Mouse (Mus musculus) stomach, embryonic 16.5 days (tissue): ENCODE measurements around the gene Irgc1. TPM values are rescaled to one million over a fixed set of nuclear protein-coding genes. Genes with fewer than 3 reads are reported as not detected.
A peak's percentile ranks its signal among the peaks of the same experiment; 100 is the strongest.

ENCODE experiments used
- ATAC-seq: fragments of 200-750 bp; cut with Nextera tagmentation; 2 replicates; pipeline ENCODE4 v1.8.0; 2017; ENCODE audit warnings: moderate number of reproducible peaks, moderate TSS enrichment; ENCODE audit not compliant: insufficient read depth, low FRiP score
- H3K27ac ChIP-seq: fragments of 300-500 bp; sonication (generic); 2 replicates; pipeline ENCODE4 v1.5.1; 2014; ENCODE audit warnings: low read length
- H3K27me3 ChIP-seq: fragments of 300-500 bp; sonication (generic); 2 replicates; pipeline ENCODE4 v1.6.1; 2014; ENCODE audit warnings: low read length, control low read depth, mixed read lengths; ENCODE audit not compliant: control insufficient read depth, insufficient read depth
- H3K36me3 ChIP-seq: fragments of 300-500 bp; sonication (generic); 2 replicates; pipeline ENCODE4 v1.6.1; 2014; ENCODE audit warnings: low read length; ENCODE audit not compliant: control insufficient read depth, insufficient read depth
- H3K4me1 ChIP-seq: fragments of 300-500 bp; sonication (generic); 2 replicates; pipeline ENCODE4 v1.6.1; 2014; ENCODE audit warnings: low read length, control low read depth, mixed read lengths; ENCODE audit not compliant: control insufficient read depth, insufficient read depth
- H3K4me2 ChIP-seq: fragments of 300-500 bp; sonication (generic); 2 replicates; pipeline ENCODE4 v1.6.1; 2014; ENCODE audit warnings: low read depth, low read length, mixed read lengths
- H3K4me3 ChIP-seq: fragments of 300-500 bp; sonication (generic); replicated peaks from 2 replicates; pipeline ENCODE4 v1.5.1; 2014; ENCODE audit warnings: mild to moderate bottlenecking, low read length
- H3K9ac ChIP-seq: fragments of 300-500 bp; sonication (generic); 2 replicates; pipeline ENCODE4 v1.6.1; 2014; ENCODE audit warnings: low read length
- H3K9me3 ChIP-seq: fragments of 300-500 bp; sonication (generic); replicated peaks from 2 replicates; pipeline ENCODE4 v1.6.1; 2016; ENCODE audit warnings: low read length, control low read depth; ENCODE audit not compliant: control insufficient read depth
- WGBS: fragments of 180-500 bp; shearing (Covaris S2); extraction: QIAGEN DNeasy Blood & Tissue Kit; methylation state at CpG from one replicate; pipeline ENCODE4 v1.1.7; 2014; 5-methylcytosine and 5-hydroxymethylcytosine counted together
- polyA plus RNA-seq: library from polyadenylated mRNA; unstranded; fragments of >200 nt; fragmentation: Nextera tagmentation; extraction: Ambion mirVana; gene quantifications from 2 replicates; pipeline ENCODE4 v1.2.1, GENCODE M21; 2015

Irgc1 gene
- polyA plus RNA-seq, 1 experiment from 2014 or later: 0.26 TPM

DNA sequence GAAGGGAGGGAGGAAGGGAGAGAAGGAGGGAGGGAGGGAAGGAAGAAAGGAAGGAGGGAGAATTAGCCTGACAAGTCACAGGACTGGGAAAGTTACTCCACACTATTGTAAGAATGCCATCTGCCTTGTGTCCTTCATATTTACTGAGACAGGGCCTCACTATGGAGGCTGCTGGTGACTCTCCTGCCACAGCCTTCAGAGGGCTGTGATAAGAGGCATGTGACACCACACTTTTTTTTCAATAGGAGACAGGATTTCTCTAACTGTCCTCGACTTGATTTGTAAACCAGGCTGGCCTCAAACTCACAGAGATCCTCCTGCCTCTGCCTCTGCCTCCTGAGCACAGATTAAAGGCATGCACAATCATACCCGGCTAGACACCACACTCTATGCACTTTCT, 60.4 kb downstream of the Irgc1 start:
- 70% methylated on average over 2 of the region's 2 CpGs for WGBS
- H3K4me2 ChIP-seq: peak overlapping the region; percentile 44; the same call in 1 of the 2 replicates
- no peaks in the 10 kb centered on the region for H3K9me3 ChIP-seq
- H3K36me3 ChIP-seq: no peaks in the 10 kb centered on the region
- no peak for ATAC-seq
- H3K4me1 ChIP-seq: peaks cover 10% of the 10 kb centered on the region; the same call in 1 of the 2 replicates
- no peak overlapping the region for H3K9ac ChIP-seq
- peak overlapping the region; percentile 50 for H3K27ac ChIP-seq
- no peaks in the 10 kb centered on the region for H3K27me3 ChIP-seq
- no peak overlapping the region for H3K4me3 ChIP-seq

DNA sequence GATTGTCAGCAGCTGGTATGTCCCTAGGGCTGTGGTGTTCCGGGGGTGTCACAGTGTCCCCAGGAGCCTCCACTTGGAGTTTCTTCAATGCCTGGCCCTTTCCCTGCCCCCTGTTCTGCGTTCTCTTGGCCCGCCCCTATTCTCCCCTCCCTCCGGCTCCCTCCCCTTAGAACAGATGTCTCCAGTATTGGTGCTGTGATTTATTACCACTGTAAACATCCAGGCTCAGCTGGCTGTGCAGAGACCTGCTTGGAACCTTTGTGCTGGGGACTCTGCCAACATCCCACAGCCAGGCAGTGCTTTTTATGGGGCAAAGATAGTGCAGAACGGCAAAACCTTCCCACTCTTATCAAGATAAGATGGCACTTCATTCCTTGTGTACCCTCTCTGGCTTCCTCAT, 61.0 kb downstream of the Irgc1 start:
- H3K27ac ChIP-seq: peak overlapping the region; percentile 50
- H3K36me3 ChIP-seq: no peaks in the 10 kb centered on the region
- H3K4me1 ChIP-seq: peaks cover 10% of the 10 kb centered on the region; the same call in 1 of the 2 replicates
- 0 out of 2 replicates have a peak overlapping the region, but pooled peaks have one; percentile 59 for H3K9ac ChIP-seq
- peak overlapping the region; percentile 26; the same call in 1 of the 2 replicates for H3K4me3 ChIP-seq
- peak overlapping the region; percentile 44 for H3K4me2 ChIP-seq
- H3K27me3 ChIP-seq: no peaks in the 10 kb centered on the region
- ATAC-seq: peak; percentile 87
- 6% methylated on average over 5 of the region's 5 CpGs for WGBS
- no peaks in the 10 kb centered on the region for H3K9me3 ChIP-seq

DNA sequence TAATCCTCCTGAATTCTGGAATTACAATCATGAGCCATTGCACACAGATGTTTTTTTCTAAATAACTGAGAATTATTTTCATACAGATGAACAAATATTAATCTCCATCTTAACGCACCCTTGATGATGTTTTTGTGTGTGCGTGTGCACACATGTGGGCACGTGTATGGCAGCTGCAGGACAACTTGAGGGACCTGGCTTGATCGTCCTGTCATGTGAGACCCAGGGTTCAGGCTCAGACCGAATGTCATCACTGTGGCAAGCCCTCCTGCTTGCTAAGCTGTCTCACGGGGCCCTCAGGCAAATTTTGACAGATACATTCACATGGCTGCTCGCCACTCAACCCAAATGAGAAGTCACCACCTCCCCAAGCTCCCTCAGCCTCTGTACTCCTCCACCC, 61.6 kb downstream of the Irgc1 start:
- Histone ChIP-seq H3K4me2 (no peak overlapping the region), H3K27me3 (no peaks in the 10 kb centered on the region), H3K9me3 (no peaks in the 10 kb centered on the region), H3K4me1 (peaks cover 10% of the 10 kb centered on the region; the same call in 1 of the 2 replicates), H3K27ac (peak overlapping the region; percentile 68), H3K4me3 (no peak overlapping the region), H3K36me3 (no peaks in the 10 kb centered on the region), H3K9ac (no peak overlapping the region)
- 41% methylated on average over 7 of the region's 7 CpGs for WGBS
- ATAC-seq: no peak

DNA sequence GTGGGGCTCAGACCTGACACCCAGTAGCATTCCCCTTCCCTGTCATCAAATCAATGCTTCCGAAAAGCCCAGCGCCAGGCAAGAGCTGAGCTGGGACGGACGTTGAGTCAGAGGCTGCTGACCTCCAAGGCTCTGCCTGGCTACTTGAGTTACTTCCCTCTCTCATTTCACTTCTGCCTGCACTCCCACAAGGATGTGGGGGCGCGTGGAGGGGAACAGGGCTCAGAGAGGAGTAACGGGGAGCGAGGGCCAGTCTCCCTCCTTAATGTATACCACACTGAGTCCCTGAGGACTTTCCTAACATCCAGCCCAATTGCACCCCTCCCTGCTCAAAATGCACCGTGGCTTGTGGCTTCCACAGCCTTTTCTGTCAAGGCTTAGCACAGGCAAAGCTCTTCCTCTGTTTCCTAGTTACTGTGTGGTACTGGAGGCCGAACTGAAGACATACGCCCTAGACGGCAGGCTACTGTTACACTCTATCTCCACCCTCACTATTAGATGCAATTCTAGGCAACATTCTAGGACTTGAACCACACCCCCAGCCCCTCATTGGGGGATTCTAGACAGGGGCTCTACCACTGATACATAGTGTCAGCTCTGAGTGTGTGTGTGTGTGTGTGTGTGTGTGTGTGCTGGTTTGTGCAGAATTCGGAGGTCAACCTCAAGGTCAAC, 62.4 kb downstream of the Irgc1 start:
- no peaks in the 10 kb centered on the region for H3K27me3 ChIP-seq
- 51% methylated on average over 13 of the region's 13 CpGs for WGBS
- ATAC-seq: no peak

DNA sequence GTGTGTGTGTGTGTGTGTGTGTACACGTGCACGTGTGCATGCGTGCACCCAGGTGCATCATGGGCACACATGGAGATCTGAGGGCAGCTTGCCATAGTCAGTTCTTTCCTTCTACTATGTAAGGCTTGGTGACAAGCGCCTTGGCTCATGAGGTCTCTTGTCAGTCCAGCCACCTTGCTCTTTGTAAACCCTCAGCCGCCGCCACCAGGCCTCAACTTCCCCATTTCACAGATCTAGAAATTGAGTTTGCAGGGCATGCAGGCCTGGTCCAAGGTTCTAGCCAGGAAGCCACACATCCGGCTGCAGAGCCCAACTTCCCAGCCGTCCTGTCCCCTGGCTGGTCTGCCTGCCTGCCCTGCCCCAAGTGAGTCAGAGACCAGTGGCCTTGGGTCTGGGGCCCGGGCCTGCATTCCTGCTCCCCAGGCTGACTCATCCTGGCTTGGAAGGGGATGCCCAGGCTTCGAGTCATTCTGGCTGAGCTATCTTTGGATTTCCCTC, 65.0 kb downstream of the Irgc1 start:
- Histone ChIP-seq H3K4me2 (no peak overlapping the region), H3K27me3 (no peaks in the 10 kb centered on the region), H3K4me1 (peaks cover 10% of the 10 kb centered on the region; the same call in 1 of the 2 replicates), H3K27ac (no peak overlapping the region), H3K9ac (no peak overlapping the region), H3K36me3 (no peaks in the 10 kb centered on the region), H3K9me3 (no peaks in the 10 kb centered on the region), H3K4me3 (no peak overlapping the region)
- 78% methylated on average over 10 of the region's 10 CpGs for WGBS
- ATAC-seq: no peak

More for the DNA sequence above, 62.4 kb downstream of the Irgc1 start:
- Histone ChIP-seq H3K36me3 (no peaks in the 10 kb centered on the region), H3K27ac (peak overlapping the region; percentile 68; the same call in 1 of the 2 replicates), H3K4me2 (no peak overlapping the region), H3K9ac (no peak overlapping the region), H3K4me3 (no peak overlapping the region), H3K4me1 (peaks cover 10% of the 10 kb centered on the region; the same call in 1 of the 2 replicates), H3K9me3 (no peaks in the 10 kb centered on the region)

DNA sequence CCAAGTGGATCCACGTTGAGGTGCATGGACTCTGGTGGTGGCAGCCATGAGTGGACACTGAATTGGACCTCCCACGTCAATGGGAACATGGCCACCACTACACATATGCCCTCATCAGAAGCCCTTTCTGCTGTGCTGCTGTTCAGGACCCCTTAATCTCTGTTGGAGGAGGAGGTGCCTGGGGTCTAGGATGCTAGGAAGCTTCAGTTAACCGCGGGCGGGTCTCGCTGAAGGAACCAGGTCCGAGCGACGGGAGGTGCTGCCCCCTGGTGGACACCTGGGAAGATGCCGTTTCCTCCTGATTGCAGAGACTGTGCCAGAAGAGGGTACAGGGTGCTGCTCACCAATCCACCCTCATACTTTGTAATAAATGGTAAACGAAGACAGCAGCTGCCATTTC, 67.3 kb downstream of the Irgc1 start:
- Histone ChIP-seq H3K9me3 (no peaks in the 10 kb centered on the region), H3K9ac (no peak overlapping the region), H3K4me1 (no peaks in the 10 kb centered on the region), H3K27me3 (no peaks in the 10 kb centered on the region), H3K4me3 (no peak overlapping the region), H3K36me3 (no peaks in the 10 kb centered on the region), H3K27ac (no peak overlapping the region), H3K4me2 (peak overlapping the region; percentile 36)
- 8% methylated on average over 11 of the region's 11 CpGs for WGBS
- ATAC-seq: no peak

DNA sequence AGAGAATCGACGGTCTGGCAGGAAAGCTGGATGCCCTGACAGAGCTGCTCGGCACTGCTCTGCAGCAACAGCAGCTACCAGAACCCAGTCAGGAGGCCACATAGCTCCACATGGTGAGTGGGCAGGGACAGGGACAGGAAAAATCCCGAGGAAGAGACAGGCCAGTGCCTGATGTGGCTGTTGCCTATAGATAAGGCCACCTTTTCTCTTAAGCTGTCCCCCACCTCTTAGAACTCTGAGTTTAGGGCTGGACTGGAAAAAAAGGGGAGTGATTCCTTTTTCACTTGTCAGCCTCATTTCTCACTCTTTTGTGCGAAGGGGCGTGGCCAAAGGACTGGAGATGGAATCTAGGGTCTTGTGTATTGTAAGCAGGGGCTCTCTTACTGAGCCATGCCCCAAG, 68.0 kb downstream of the Irgc1 start:
- no peaks in the 10 kb centered on the region for H3K27me3 ChIP-seq
- H3K9me3 ChIP-seq: no peaks in the 10 kb centered on the region
- H3K4me2 ChIP-seq: no peak overlapping the region
- H3K36me3 ChIP-seq: no peaks in the 10 kb centered on the region
- H3K4me3 ChIP-seq: no peak overlapping the region
- no peak overlapping the region for H3K9ac ChIP-seq
- 62% methylated on average over 6 of the region's 6 CpGs for WGBS
- no peak overlapping the region for H3K27ac ChIP-seq
- no peaks in the 10 kb centered on the region for H3K4me1 ChIP-seq
- ATAC-seq: no peak

DNA sequence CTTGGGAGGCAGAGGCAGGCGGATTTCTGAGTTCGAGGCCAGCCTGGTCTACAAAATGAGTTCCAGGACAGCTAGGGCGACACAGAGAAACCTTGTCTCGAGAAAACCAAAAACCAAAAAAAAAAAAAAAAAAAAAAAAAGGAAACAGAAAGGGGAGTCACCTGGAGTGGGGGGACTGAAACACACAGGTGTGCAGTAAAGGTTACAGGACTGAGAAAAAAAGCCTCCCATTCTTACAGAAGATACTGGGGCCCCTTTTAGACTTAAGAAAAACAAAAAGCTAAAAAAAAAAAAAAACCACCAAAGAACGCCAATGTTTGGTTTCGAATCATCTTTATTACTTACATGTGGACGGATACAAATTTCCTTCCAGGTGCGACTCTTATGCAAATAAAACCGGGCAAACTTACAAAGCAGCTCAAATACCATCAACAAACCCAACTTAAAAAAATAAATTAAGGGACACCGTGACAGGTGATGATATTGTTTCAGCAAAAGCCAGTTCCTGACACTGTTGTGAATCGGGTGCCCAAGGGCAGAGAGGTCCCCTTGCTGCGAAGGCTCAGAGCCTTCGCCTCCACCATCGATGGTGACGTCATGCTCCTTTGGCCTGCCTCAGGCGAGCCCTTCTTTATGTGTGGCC, 69.2 kb downstream of the Irgc1 start:
- no peaks in the 10 kb centered on the region for H3K4me1 ChIP-seq
- H3K36me3 ChIP-seq: no peaks in the 10 kb centered on the region
- H3K27me3 ChIP-seq: no peaks in the 10 kb centered on the region
- H3K4me3 ChIP-seq: no peak overlapping the region
- H3K4me2 ChIP-seq: no peak overlapping the region
- 63% methylated on average over 16 of the region's 16 CpGs for WGBS
- H3K9ac ChIP-seq: no peak overlapping the region
- no peak overlapping the region for H3K27ac ChIP-seq
- ATAC-seq: no peak
- H3K9me3 ChIP-seq: no peaks in the 10 kb centered on the region
